Mouse (Mus musculus) E14TG2a.4 (cell line): ENCODE data around the gene Trpm4.
A peak's percentile ranks its signal among the peaks of the same experiment; 100 is the strongest.

ENCODE experiments used
- H3K27me3 ChIP-seq: 2 replicates; pipeline ENCODE4 v1.6.1; 2014; ENCODE audit warnings: low read length, control low read depth; ENCODE audit not compliant: insufficient read depth
- H3K36me3 ChIP-seq: 2 replicates; pipeline ENCODE4 v1.6.1; 2014; ENCODE audit warnings: low read length, control low read depth; ENCODE audit not compliant: insufficient read depth
- H3K4me1 ChIP-seq: replicated peaks from 2 replicates; pipeline ENCODE4 v1.6.1; 2014; ENCODE audit warnings: low read depth, low read length, control low read depth
- H3K4me3 ChIP-seq: replicated peaks from 2 replicates; pipeline ENCODE4 v1.5.1; 2014; ENCODE audit warnings: mild to moderate bottlenecking, low read length
- H3K9me3 ChIP-seq: 2 replicates; pipeline ENCODE4 v1.6.1; 2014; ENCODE audit warnings: low read length, control low read depth
- CTCF ChIP-seq: conservative IDR thresholded peaks from 2 replicates; pipeline ENCODE4 v1.5.1; 2014; ENCODE audit warnings: low read length
- NANOG ChIP-seq: IDR thresholded peaks from 2 replicates; pipeline ENCODE4 v1.6.1; 2014; ENCODE audit warnings: borderline replicate concordance, low read length, mixed read lengths
- POU5F1 ChIP-seq: IDR thresholded peaks from 2 replicates; pipeline ENCODE4 v1.6.1; 2014; ENCODE audit warnings: low read length, borderline replicate concordance

Gene Trpm4

DNA sequence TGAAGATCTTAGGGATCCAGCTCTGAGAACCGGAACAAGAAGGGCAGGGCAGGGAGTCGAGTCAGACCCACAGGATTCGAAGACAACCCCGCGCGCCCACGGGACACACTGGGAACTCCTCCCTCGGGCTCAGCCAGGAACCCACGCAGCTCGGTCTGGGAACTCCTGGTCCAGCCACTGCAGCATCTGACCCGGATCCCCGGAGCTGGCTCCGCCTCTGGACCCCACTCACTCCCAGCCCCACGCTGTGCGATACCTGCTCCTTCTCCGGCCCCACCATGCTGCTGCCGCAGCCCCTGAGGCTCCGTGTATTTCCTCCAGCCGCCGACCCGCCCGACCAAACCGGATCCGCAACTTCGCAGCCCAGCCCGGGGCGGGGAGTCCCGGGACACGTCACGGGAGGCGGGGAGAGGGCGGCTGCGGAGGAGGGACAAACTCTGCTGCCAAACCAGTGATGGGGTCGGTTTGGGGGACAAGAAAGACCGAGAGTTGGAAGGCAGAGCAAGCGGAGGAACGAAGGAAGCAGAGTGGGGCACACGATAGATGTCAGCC, at the start of gene Trpm4:
Trpm4 (minus strand) TSS at position 350 of the 552 bp plus-strand sequence.
- Histone ChIP-seq H3K36me3 (peaks cover 20% of the 10 kb centered on the region), H3K27me3 (peaks cover 3% of the 10 kb centered on the region; the same call in 1 of the 2 replicates), H3K4me1 (peaks cover 61% of the 10 kb centered on the region), H3K9me3 (no peaks in the 10 kb centered on the region), H3K4me3 (peak within 1 kb of the TSS; percentile 90)
- TF ChIP-seq CTCF (no peak), NANOG (no peak), POU5F1 (no peak)

DNA sequence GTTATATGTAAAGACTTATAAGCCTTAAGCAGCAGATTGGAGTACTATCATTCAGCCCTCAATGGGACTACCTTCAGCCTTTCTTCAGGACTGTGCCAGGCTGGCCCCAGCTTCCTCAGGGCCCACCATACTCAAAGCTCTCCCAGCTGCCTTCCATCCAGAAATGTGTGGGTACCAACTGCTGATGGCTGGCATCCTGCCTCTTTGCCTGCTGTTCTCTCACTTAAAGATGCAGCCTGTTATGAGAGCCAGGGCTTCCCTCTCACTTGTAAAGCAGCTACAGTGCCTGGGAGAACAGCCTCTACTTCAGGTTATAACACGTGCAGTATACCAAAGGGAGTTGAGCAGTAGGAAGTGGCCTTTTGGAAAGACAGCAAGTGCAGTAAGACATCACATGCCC, 42.5 kb upstream of the Trpm4 start:
- TF ChIP-seq CTCF, result no peak
- no peak for TF ChIP-seq NANOG
- TF ChIP-seq POU5F1, result no peak
- Histone ChIP-seq H3K4me3 (no peak overlapping the region), H3K27me3 (no peaks in the 10 kb centered on the region), H3K4me1 (peaks cover 83% of the 10 kb centered on the region), H3K36me3 (peaks cover 93% of the 10 kb centered on the region), H3K9me3 (no peaks in the 10 kb centered on the region)

DNA sequence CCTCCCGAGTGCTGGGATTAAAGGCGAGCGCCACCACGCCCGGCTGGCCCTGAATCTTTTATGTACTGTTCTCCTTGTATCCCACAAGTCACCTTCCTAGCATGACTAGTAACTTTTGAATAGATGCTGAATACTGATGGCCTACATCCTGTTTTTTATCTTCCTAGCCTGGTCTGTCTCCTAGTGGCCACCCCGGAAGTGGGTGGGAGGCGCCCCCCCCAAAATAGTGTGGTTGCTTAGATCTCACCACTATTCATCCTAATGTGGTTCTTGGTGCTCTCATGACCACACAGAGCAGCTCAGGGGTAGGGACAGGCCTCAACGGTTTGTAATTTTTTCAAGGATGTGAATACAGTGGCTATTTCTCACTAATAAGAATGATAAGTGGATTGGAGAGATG, 41.0 kb upstream of the Trpm4 start:
- no peak overlapping the region for H3K4me3 ChIP-seq
- H3K27me3 ChIP-seq, result peaks cover 5% of the 10 kb centered on the region
- H3K4me1 ChIP-seq, result peaks cover 83% of the 10 kb centered on the region
- no peak for TF ChIP-seq NANOG
- no peak for TF ChIP-seq CTCF
- TF ChIP-seq POU5F1, result no peak
- H3K9me3 ChIP-seq, result no peaks in the 10 kb centered on the region
- peaks cover 79% of the 10 kb centered on the region for H3K36me3 ChIP-seq

DNA sequence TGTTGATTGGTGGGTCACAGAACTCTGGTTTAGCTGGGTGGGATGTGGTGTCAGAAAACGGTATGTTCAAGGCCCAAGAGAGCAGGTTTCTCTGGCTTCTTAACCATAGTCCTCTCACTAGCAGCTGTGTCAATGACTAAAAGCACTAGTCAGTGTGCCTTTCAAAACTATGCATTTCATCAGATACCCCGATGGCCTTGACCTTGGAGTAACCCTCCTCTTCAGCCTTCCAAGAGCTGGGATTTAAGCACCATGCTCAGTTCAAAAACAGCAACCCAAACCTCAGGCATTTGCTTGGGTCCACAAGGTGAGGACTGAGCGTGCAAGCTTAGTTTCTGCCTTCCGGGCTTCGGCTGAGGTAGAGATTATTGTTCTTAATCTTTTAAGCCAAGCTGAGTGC, 38.8 kb upstream of the Trpm4 start:
- peaks cover 84% of the 10 kb centered on the region for H3K4me1 ChIP-seq

DNA sequence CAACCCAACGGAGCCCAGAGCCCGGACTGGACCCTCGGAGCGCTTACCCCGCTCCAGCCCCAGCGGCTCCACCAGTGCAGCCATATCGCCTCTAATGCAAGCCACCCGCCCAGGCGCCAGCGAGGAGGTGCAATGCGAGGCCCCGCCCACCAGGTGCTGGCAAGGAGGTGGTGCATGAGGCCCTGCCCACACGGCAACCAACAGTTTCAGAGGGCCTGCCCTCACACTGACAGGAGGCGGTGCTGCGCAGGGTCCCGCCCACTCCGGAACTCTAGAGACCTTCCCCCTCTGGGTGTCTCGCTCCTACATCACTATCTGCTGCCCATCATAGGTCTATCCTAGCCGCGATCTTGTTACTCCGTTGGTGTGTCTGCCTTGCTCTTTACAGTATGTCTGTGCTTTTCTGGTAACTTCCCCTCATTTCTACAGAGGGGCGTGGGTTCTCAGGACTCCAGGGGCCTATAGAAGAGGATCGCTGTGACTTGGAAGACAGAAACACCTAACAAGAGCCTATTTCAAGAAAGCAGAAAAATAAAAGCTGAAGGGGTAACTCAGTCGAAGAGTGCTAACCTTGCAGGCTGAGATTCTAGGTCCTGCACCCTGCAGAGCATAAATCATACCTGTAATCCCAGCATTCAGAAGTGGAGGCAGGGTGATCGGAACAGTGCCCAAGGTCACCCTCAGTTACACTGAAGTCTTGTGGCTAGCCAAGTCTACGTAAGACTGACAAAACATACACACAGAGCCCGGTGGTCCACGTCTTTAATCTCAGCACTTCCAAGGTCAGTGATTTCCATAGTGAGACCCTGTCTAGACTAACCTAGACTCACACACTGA, 37.1 kb upstream of the Trpm4 start, which contains the start of gene Lin7b:
Lin7b (minus strand) TSS at position 109 of the 837 bp plus-strand sequence.
- H3K4me1 ChIP-seq, result peaks cover 74% of the 10 kb centered on the region
- no peaks in the 10 kb centered on the region for H3K9me3 ChIP-seq
- TF ChIP-seq CTCF (no peak), POU5F1 (no peak), NANOG (no peak)
- peaks cover 24% of the 10 kb centered on the region for H3K27me3 ChIP-seq
- peaks cover 45% of the 10 kb centered on the region for H3K36me3 ChIP-seq
- H3K4me3 ChIP-seq, result peak within 1 kb of the TSS; percentile 81

More for the DNA sequence above, 38.8 kb upstream of the Trpm4 start:
- H3K4me3 ChIP-seq, result no peak overlapping the region
- H3K9me3 ChIP-seq, result no peaks in the 10 kb centered on the region
- peaks cover 61% of the 10 kb centered on the region for H3K36me3 ChIP-seq
- peaks cover 17% of the 10 kb centered on the region for H3K27me3 ChIP-seq
- TF ChIP-seq NANOG (no peak), CTCF (no peak), POU5F1 (no peak)

DNA sequence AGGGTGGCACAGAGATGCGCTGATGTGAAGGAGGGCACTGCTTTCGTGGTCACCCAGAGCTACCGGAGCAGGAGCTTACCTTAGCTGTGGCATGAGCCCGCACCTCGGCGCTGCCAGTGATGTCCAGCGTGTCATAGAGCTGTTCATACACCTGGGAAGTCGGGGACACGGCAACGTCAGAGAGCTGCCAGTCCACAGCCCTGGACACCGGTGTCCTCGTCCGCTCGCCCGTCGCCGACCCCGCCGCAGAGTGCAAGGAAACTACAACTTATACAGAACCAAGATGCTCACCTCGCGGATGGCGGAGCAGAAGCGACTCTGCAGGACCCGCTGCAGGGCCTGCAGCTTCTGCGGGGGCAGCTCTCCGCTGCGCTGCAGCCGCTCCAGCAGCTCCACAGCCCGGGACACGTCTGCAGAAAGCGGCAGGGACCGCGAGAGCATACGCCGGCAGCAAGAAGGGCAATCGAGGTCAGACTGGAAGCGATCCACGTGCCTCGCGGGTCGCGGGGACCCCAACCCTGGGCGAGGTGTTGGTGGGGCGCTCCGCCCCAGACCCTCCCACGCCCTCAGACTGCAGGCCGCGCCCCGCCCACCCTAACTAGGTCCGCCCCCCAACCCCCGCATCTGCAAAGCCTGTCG, 36.4 kb upstream of the Trpm4 start:
- peaks cover 38% of the 10 kb centered on the region for H3K36me3 ChIP-seq
- no peaks in the 10 kb centered on the region for H3K9me3 ChIP-seq
- TF ChIP-seq CTCF, result no peak
- TF ChIP-seq POU5F1, result no peak
- no peak for TF ChIP-seq NANOG
- peaks cover 31% of the 10 kb centered on the region for H3K27me3 ChIP-seq
- H3K4me3 ChIP-seq, result peak overlapping the region; percentile 81
- H3K4me1 ChIP-seq, result peaks cover 70% of the 10 kb centered on the region

DNA sequence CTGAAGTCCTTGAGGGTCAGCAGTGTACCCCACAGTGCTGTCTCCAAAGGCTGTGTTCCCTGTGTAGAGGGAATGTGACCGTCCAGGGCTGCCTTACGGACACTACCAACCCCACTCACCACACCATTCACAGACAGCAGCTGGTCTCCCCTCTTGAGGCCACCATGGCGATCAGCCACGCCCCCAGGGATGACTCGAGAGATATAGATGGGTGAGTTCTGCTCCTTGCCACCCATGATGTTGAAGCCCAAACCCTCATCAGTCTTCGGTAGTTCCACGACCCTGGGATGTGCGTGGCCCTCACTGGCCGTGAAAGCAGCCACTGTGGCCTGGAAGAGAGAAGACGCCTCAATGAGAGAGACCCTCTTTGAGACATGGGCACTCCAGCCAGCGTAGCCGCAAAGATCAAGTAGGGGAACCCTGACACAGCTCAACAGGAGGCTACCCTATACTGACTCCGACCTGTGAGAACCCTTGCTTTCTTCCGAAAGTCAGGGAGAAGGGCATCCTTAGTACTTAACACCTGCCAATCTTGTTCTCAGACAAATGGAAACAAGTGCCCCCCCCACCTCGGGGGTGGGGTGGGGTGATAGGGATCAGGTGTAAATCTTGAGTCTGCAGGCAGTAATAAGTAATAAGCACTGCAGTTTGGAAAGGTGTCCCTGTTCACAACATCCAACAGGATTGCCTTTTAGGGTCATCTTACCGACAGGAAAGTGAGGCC, 35.6 kb upstream of the Trpm4 start:
- Histone ChIP-seq H3K4me3 (peak overlapping the region; percentile 85; the same call in 1 of the 2 replicates), H3K4me1 (peaks cover 65% of the 10 kb centered on the region), H3K9me3 (no peaks in the 10 kb centered on the region), H3K36me3 (peaks cover 31% of the 10 kb centered on the region), H3K27me3 (peaks cover 38% of the 10 kb centered on the region)
- no peak for TF ChIP-seq NANOG
- TF ChIP-seq POU5F1, result no peak
- no peak for TF ChIP-seq CTCF

DNA sequence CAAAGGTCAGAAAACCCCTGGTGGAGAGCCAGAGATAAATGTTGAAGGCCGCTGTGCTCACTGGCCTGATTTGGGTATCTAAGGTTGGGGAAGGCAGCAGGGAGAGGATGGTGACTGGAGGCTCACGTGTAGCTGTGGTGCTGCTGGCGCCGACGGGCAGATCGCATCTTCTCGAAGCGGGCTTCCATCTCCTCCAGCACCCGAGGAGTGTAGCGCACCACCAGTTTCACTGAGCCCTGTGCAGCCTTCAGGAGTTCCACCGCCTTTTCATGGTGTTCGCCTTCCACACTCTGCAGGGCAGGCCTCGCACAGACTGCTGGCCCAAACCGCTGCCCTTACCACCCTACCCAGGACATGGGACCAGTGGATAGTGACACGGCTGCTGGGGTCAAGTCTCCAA, 34.6 kb upstream of the Trpm4 start:
- Histone ChIP-seq H3K27me3 (peaks cover 41% of the 10 kb centered on the region), H3K4me1 (peaks cover 59% of the 10 kb centered on the region), H3K36me3 (peaks cover 21% of the 10 kb centered on the region), H3K4me3 (peak overlapping the region; percentile 85), H3K9me3 (no peaks in the 10 kb centered on the region)
- TF ChIP-seq CTCF (no peak), NANOG (no peak), POU5F1 (no peak)
